9 mouse cellular contexts compared by ENCODE assay signal in genomic region chr12:100275850-100276249, GRCm38 (mm10).
DNase-seq lines count a peak whose midpoint lies in the region.
"Had no signal": no experiment of that assay in that cellular context is flagged by ENCODE, and none has a peak within 500 bp of the region (broad histone marks: within the 10 kb centered on the region; RNA-seq: fewer than 3 reads in every experiment).

No protein-coding gene starts in this region.

- H3K4me3 ChIP-seq in brown adipose tissue, adult 24 weeks (ENCODE audit: insufficient read depth, low read depth, low read length): no peak overlapping the region

- peak; percentile 30 for DNase-seq in retina, postnatal 1 day
- DNase-seq in retina, embryonic 14.5 days (ENCODE audit: low spot score): no peak
- peak; percentile 88 to 90 for DNase-seq in heart, postnatal 36 days
- DNase-seq in lung, postnatal 10 days: peak; percentile 94
- no peak for DNase-seq in layer of hippocampus, postnatal 10 days (ENCODE audit: low spot score in 2 of 2)
- no peak for DNase-seq in thymus, postnatal 36 days
- no peak for DNase-seq in cerebellum, adult 8-10 months

- intact Hi-C loops in heart, postnatal 36 days (cut with DNase I): loop anchor here (2.0 kb wide), 1 partner anchor 73 kb away; no protein-coding TSS in a partner anchor

- peaks cover 41% of the 10 kb centered on the region for H3K4me1 ChIP-seq in brown adipose tissue, adult 24 weeks (ENCODE audit: control insufficient read depth, insufficient read depth, insufficient read length, low read length)

- peak overlapping the region; percentile 74 for H3K27ac ChIP-seq in brown adipose tissue, adult 24 weeks (replicated peaks; ENCODE audit: low read depth, low read length)
- H3K27ac ChIP-seq: macrophage had no signal

Comparison
In these comparisons a context has a peak if more than half of its experiments do, and no peak if none do; other contexts are left out.
1. DNase-seq: peak in retina, postnatal 1 day (single experiment), heart, postnatal 36 days (2 of 2) and lung, postnatal 10 days (single experiment); none in retina, embryonic 14.5 days (single experiment), layer of hippocampus, postnatal 10 days (0 of 2), thymus, postnatal 36 days (0 of 2) and cerebellum, adult 8-10 months (single experiment).